Mouse (Mus musculus): ENCODE results near the gene Npas3. TPM values are rescaled to one million over a fixed set of nuclear protein-coding genes. Genes with fewer than 3 reads are reported as not detected.

Npas3 gene
- total RNA-seq, 1 experiment from 2014 or later = not detected

- ATAC-seq (replicated peaks; ENCODE audit: insufficient number of reproducible peaks, low FRiP score, low TSS enrichment, poor library complexity, severe bottlenecking) = no peak
These were observed 498.2 kb downstream of the Npas3 start for GRCm38 (mm10) chr12:53746653-53747052.

DNA sequence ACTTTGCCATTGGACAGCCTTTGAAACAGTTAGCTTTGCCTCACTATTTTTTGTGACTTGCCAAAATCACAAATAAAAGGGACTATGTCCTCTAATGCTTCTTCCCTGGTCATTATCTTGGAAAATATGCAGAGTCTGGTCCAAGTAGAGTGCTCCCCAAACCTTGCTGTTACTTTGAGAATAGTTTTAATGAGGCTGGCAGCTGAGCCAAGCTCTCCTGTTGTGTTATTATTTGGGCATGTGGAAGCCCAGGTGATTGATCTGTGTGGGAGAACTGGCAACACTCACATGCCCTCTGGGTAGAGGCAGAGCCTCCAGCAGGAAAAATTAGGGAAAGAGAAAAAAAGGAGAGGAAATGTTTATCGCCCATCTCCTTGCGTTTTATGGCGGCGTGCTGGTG, 500.9 kb downstream of the Npas3 start:
- ATAC-seq (replicated peaks; ENCODE audit: insufficient number of reproducible peaks, low FRiP score, low TSS enrichment, poor library complexity, severe bottlenecking) = no peak

DNA sequence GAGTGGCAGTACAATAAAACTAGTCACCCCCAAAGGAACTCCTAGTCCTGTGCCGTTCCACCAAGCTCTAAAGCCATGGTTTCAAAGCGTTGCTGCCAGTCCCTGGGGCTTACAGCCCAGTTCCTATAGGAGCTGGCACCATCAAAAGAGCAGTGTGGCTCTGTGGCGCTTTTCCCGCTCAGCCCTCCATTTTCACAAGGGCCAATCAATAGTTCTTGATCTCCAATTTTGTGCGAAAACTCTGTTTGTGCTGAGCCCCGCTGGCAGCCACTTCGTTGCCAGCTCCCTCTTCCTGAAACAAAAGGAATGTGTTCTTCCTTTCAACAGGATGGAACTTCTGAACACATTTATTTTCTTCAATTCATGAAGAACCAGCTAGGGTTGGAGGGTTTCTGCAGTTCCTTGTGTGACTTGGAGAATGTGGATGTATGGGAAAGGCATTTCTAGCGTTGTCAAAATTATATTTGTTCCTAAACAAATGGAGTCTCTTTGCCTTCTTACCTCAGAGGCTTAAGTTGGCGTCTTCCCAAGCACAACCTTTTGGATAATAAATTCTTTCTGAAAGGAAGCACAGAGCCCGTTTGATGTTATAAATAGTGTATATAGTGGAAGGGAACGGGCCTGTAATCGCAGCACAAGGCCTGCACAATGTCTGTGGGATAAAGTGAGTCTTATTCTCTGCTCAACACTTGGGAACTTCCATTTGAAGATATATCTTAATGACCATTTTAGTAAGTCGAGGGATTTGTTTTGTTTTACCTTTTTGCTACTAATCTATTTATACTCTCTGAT, 504.0 kb downstream of the Npas3 start:
- no peak for ATAC-seq (replicated peaks; ENCODE audit: insufficient number of reproducible peaks, low FRiP score, low TSS enrichment, poor library complexity, severe bottlenecking)

- no peak for ATAC-seq (replicated peaks; ENCODE audit: insufficient number of reproducible peaks, low FRiP score, low TSS enrichment, poor library complexity, severe bottlenecking)
These were observed 505.0 kb downstream of the Npas3 start for GRCm38 (mm10) chr12:53753368-53753937.

DNA sequence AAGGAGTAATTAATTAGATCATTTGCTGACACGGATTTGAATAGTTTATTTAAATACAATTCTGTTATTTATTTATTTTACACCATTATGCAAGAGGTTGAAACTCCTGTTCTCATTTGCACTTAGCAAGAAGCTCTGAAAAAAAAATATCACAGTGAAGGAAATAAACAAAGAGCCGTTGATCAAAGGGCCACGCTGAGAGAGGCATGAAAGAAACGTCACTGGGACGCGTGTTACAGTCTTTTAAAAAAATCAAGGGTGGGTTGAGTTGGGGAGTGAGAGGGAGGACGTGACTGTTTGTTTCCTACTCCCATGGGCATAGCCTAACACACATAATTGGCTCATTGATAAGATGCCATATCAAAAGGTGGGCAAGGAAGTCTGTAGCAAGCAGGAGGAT, 505.8 kb downstream of the Npas3 start:
- no peak for ATAC-seq (replicated peaks; ENCODE audit: insufficient number of reproducible peaks, low FRiP score, low TSS enrichment, poor library complexity, severe bottlenecking)

GRCm38 (mm10) chr12:53757631-53758030, 509.2 kb downstream of the Npas3 start:
- ATAC-seq (replicated peaks; ENCODE audit: insufficient number of reproducible peaks, low FRiP score, low TSS enrichment, poor library complexity, severe bottlenecking) = no peak

DNA sequence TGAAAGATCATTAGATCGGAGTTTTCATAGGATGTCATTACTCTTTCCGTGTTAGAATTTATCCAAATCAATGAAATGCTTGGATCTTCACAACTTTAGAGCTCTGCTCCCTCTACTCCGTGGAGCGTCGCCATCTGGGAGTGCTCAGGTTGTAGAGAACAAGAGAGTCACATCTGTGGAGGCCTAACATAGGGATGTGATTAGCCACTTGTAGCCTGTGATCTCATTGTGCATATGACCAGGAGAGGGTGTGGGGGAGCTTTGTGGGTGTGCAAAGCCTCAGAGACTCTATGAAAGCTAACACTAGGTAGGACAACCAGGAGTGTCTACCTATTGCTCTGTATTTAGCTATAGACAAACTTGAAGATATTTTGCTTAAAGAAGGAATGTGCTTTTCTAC, 509.9 kb downstream of the Npas3 start:
- no peak for ATAC-seq (replicated peaks; ENCODE audit: insufficient number of reproducible peaks, low FRiP score, low TSS enrichment, poor library complexity, severe bottlenecking)

- ATAC-seq (replicated peaks; ENCODE audit: insufficient number of reproducible peaks, low FRiP score, low TSS enrichment, poor library complexity, severe bottlenecking) = no peak
These were observed 515.7 kb downstream of the Npas3 start for GRCm38 (mm10) chr12:53764143-53764542.

- ATAC-seq (replicated peaks; ENCODE audit: insufficient number of reproducible peaks, low FRiP score, low TSS enrichment, poor library complexity, severe bottlenecking) = no peak
These were observed 519.9 kb downstream of the Npas3 start for GRCm38 (mm10) chr12:53768392-53768791.

DNA sequence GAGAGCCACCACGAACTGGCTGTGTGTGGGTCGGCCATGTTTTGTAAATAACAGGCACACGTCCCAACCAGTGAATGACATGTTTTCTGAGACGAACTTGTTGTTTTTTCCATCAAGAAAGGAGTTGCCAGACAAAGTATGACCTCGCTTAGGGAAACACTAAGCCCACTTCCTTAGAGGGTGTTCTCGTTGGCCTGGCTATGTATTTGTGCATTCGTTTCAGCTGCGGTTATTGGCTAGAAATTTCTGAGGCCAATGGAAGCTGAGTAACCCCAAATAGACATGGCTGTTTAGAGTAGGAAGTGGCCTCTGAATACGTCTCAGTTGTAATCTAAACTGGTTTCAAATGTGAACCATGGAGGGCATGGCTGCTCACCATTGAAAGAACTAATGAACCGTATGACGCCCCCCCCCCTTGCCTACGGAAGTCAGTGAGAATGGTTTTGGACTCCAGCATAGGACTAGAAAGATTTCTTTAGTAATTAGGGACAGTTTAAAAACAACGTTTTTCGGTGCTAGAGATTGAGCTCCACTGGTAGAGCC, 523.0 kb downstream of the Npas3 start:
- no peak for ATAC-seq (replicated peaks; ENCODE audit: insufficient number of reproducible peaks, low FRiP score, low TSS enrichment, poor library complexity, severe bottlenecking)

- no peak for ATAC-seq (replicated peaks; ENCODE audit: insufficient number of reproducible peaks, low FRiP score, low TSS enrichment, poor library complexity, severe bottlenecking)
These were observed 533.5 kb downstream of the Npas3 start for GRCm38 (mm10) chr12:53781850-53782552.

- ATAC-seq (replicated peaks; ENCODE audit: insufficient number of reproducible peaks, low FRiP score, low TSS enrichment, poor library complexity, severe bottlenecking) = no peak
These were observed 541.0 kb downstream of the Npas3 start for GRCm38 (mm10) chr12:53789501-53789900.

- ATAC-seq (replicated peaks; ENCODE audit: insufficient number of reproducible peaks, low FRiP score, low TSS enrichment, poor library complexity, severe bottlenecking) = no peak
These were observed 546.4 kb downstream of the Npas3 start for GRCm38 (mm10) chr12:53794718-53795400.

- ATAC-seq (replicated peaks; ENCODE audit: insufficient number of reproducible peaks, low FRiP score, low TSS enrichment, poor library complexity, severe bottlenecking) = no peak
These were observed 553.4 kb downstream of the Npas3 start for GRCm38 (mm10) chr12:53801831-53802230.

- ATAC-seq (replicated peaks; ENCODE audit: insufficient number of reproducible peaks, low FRiP score, low TSS enrichment, poor library complexity, severe bottlenecking) = no peak
These were observed 553.9 kb downstream of the Npas3 start for GRCm38 (mm10) chr12:53802381-53802780.

DNA sequence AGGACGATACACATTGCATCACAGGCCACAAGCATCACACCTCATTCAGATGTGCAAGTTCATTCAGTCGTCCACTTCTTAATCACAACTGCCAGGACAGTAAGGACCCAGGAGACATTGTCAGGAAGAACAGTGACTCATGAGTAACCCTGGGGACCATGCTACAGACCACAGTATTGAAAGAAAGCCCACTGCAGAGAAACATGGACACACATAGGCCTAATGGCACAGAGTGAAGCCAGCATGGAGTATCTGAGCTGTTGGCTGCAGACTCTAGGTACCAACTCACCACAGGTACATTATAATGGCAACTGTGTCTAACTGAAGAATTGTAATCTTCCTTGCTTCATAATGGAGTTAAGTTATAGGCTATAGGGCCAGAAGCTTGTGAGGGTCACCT, 561.6 kb downstream of the Npas3 start:
- no peak for ATAC-seq (replicated peaks; ENCODE audit: insufficient number of reproducible peaks, low FRiP score, low TSS enrichment, poor library complexity, severe bottlenecking)

DNA sequence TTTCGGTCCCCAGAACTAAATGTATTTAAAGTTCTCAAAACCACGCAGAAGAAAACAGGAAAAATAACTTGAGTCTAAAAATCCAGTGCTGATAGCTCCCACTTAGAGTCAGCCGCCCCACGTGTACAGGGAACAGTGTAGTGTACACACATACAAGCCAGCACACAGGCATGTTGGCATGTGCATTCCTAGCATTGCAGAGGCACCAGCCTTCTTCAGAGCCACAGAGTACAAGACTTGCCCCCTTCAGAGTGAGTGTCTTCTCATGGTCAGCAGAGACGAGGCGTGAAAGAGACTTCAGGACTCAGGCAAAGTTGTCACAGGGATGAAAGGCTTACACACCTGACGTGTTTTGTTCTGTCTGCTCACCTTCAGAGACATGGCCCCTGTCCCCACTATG, 565.8 kb downstream of the Npas3 start:
- no peak for ATAC-seq (replicated peaks; ENCODE audit: insufficient number of reproducible peaks, low FRiP score, low TSS enrichment, poor library complexity, severe bottlenecking)

GRCm38 (mm10) chr12:53819982-53820381, 571.5 kb downstream of the Npas3 start:
- no peak for ATAC-seq (replicated peaks; ENCODE audit: insufficient number of reproducible peaks, low FRiP score, low TSS enrichment, poor library complexity, severe bottlenecking)

DNA sequence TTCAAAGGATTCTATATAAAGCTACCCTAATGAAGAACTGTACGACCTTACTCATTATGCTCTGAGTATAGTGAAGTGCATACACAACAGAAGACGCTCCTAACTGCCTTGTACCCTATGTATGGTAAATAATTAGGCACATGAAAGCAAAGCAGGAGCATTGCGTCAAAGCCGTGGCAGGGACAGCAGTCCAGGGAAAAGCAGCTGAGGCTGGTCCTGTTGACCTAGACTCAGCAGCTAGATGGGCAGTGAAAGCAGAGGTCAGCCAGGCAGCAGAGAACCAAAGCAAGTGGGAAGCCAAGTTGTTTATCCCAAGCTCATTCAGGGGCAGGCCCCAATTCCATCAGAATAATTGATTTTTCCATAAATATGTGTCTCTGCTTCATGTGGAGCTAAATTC, 574.4 kb downstream of the Npas3 start:
- no peak for ATAC-seq (replicated peaks; ENCODE audit: insufficient number of reproducible peaks, low FRiP score, low TSS enrichment, poor library complexity, severe bottlenecking)
